8 mouse cellular contexts compared by ENCODE assay signal in genomic region chr16:10542266-10542665, GRCm38 (mm10). TPM values are rescaled to one million over a fixed set of nuclear protein-coding genes. Genes with fewer than 3 reads are reported as not detected.
DNase-seq lines count a peak whose midpoint lies in the region; ATAC-seq and TF ChIP-seq lines count a peak whose summit lies in the region.

No protein-coding gene starts in this region.

- peak; percentile 2; the same call in 1 of the 2 replicates for ATAC-seq in embryonic facial prominence, embryonic 14.5 days (ENCODE audit: low read depth)
- peak; percentile 1; the same call in 1 of the 2 replicates for ATAC-seq in hindbrain, postnatal 0 days

- DNase-seq in heart, embryonic 10.5 days (ENCODE audit: low spot score), result no peak
- DNase-seq in heart, adult 8-10 months (ENCODE audit: low spot score), result no peak
- DNase-seq in embryonic facial prominence, embryonic 14.5 days (ENCODE audit: low spot score), result peak; percentile 14
- peak; percentile 22 for DNase-seq in hindbrain, postnatal 0 days (ENCODE audit: low spot score)
- DNase-seq in lung, postnatal 10 days, result peak; percentile 22
- DNase-seq in retina, embryonic 14.5 days (ENCODE audit: low spot score), result no peak
- no peak for DNase-seq in left cerebral cortex, postnatal 36 days (ENCODE audit: low spot score in 2 of 2)

- H3K4me1 ChIP-seq in heart, embryonic 10.5 days, result peaks cover 42% of the 10 kb centered on the region
- H3K4me1 ChIP-seq in E14TG2a.4 (replicated peaks; ENCODE audit: low read depth, low read length), result peaks cover 40% of the 10 kb centered on the region
- peaks cover 36% of the 10 kb centered on the region for H3K4me1 ChIP-seq in embryonic facial prominence, embryonic 14.5 days (ENCODE audit: control insufficient read depth, insufficient read depth, low read length)
- H3K4me1 ChIP-seq in hindbrain, postnatal 0 days (ENCODE audit: insufficient read depth, low read length), result peaks cover 36% of the 10 kb centered on the region

- peak overlapping the region; percentile 88 for H3K4me3 ChIP-seq in heart, embryonic 10.5 days
- peak overlapping the region; percentile 88 for H3K4me3 ChIP-seq in E14TG2a.4 (replicated peaks; ENCODE audit: low read length)
- H3K4me3 ChIP-seq in embryonic facial prominence, embryonic 14.5 days (ENCODE audit: low read depth, low read length), result peak overlapping the region; percentile 93
- H3K4me3 ChIP-seq in hindbrain, postnatal 0 days (ENCODE audit: low read length), result peak overlapping the region; percentile 92

- intact Hi-C loops in left cerebral cortex, postnatal 36 days (cut with DNase I), result no loop called here

- H3K9ac ChIP-seq in embryonic facial prominence, embryonic 14.5 days (ENCODE audit: low read depth, low read length), result peak overlapping the region; percentile 88
- peak overlapping the region; percentile 91 for H3K9ac ChIP-seq in hindbrain, postnatal 0 days (replicated peaks; ENCODE audit: low read length)

- 5% methylated on average over 22 of the region's 22 CpGs for WGBS in heart, embryonic 10.5 days
- WGBS in embryonic facial prominence, embryonic 14.5 days, result 1% methylated on average over 22 of the region's 22 CpGs
- 2% methylated on average over 22 of the region's 22 CpGs for WGBS in hindbrain, postnatal 0 days

- H3K27me3 ChIP-seq in heart, embryonic 10.5 days (ENCODE audit: insufficient read depth, poor library complexity, severe bottlenecking), result no peaks in the 10 kb centered on the region
- peaks cover 21% of the 10 kb centered on the region for H3K27me3 ChIP-seq in E14TG2a.4 (ENCODE audit: insufficient read depth, low read length)
- no peaks in the 10 kb centered on the region for H3K27me3 ChIP-seq in embryonic facial prominence, embryonic 14.5 days (replicated peaks; ENCODE audit: control insufficient read depth, insufficient read depth, low read length)
- no peaks in the 10 kb centered on the region for H3K27me3 ChIP-seq in hindbrain, postnatal 0 days (ENCODE audit: insufficient read depth, low read length)

- H3K27ac ChIP-seq in heart, embryonic 10.5 days, result peak overlapping the region; percentile 93
- peak overlapping the region; percentile 80 for H3K27ac ChIP-seq in embryonic facial prominence, embryonic 14.5 days (replicated peaks; ENCODE audit: low read depth, low read length)
- peak overlapping the region; percentile 82 for H3K27ac ChIP-seq in hindbrain, postnatal 0 days

- no peaks in the 10 kb centered on the region; the same call in 1 of the 2 replicates for H3K36me3 ChIP-seq in heart, embryonic 10.5 days
- H3K36me3 ChIP-seq in E14TG2a.4 (ENCODE audit: insufficient read depth, low read length), result peaks cover under 1% of the 10 kb centered on the region; the same call in 1 of the 2 replicates
- no peaks in the 10 kb centered on the region for H3K36me3 ChIP-seq in embryonic facial prominence, embryonic 14.5 days (ENCODE audit: control insufficient read depth, insufficient read depth, low read length)
- H3K36me3 ChIP-seq in hindbrain, postnatal 0 days (ENCODE audit: insufficient read depth, low read length), result no peaks in the 10 kb centered on the region

- no peaks in the 10 kb centered on the region for H3K9me3 ChIP-seq in heart, embryonic 10.5 days
- H3K9me3 ChIP-seq in E14TG2a.4 (ENCODE audit: low read length), result no peaks in the 10 kb centered on the region
- no peaks in the 10 kb centered on the region for H3K9me3 ChIP-seq in embryonic facial prominence, embryonic 14.5 days (ENCODE audit: control insufficient read depth, low read length)
- H3K9me3 ChIP-seq in hindbrain, postnatal 0 days (ENCODE audit: low read length), result no peaks in the 10 kb centered on the region

- H3K4me2 ChIP-seq in embryonic facial prominence, embryonic 14.5 days (ENCODE audit: low read depth, low read length), result peak overlapping the region; percentile 93
- peak overlapping the region; percentile 94 for H3K4me2 ChIP-seq in hindbrain, postnatal 0 days (ENCODE audit: low read depth, low read length)

- no peak for TF ChIP-seq CTCF in E14TG2a.4 (conservative IDR thresholded peaks at IDR 0.05; ENCODE audit: low read length)
- TF ChIP-seq CTCF in hindbrain, postnatal 0 days (IDR thresholded peaks at IDR 0.05; ENCODE audit: low read depth), result no peak

RNA-seq across cellular contexts. Expression of gene Dexi, which starts 0.6 kb away (rescaled TPM):
- polyA plus RNA-seq in heart, embryonic 10.5 days (2016; fragmentation: Nextera tagmentation; extraction: Ambion mirVana), result 11.9 and 13.8 TPM in 2 replicates
- 10 to 100 TPM; 36.4 to 38.7 (median 37.3) TPM for total RNA-seq in heart, adult 8-10 months (2022)
- polyA plus RNA-seq in embryonic facial prominence, embryonic 14.5 days (2014; fragmentation: Nextera tagmentation; extraction: Ambion mirVana), result 28.0 and 30.3 TPM in 2 replicates
- 36.2 and 50.7 TPM in 2 replicates for total RNA-seq in hindbrain, postnatal 0 days (2014; rRNA removed)
- 21.6 and 22.8 TPM in 2 replicates for polyA plus RNA-seq in hindbrain, postnatal 0 days (2015; fragmentation: Nextera tagmentation; extraction: Ambion mirVana)
- total RNA-seq in left cerebral cortex, postnatal 36 days (2021), result 10 to 100 TPM; 65.3 TPM

RNA-seq across cellular contexts. Expression of gene Clec16a, which starts 2.9 kb away (rescaled TPM):
- polyA plus RNA-seq in heart, embryonic 10.5 days (2016; fragmentation: Nextera tagmentation; extraction: Ambion mirVana), result 24.5 and 27.3 TPM in 2 replicates
- total RNA-seq in heart, adult 8-10 months (2022), result 10 to 100 TPM; 54.8 to 71.3 (median 63.2) TPM
- 26.8 and 29.6 TPM in 2 replicates for polyA plus RNA-seq in embryonic facial prominence, embryonic 14.5 days (2014; fragmentation: Nextera tagmentation; extraction: Ambion mirVana)
- total RNA-seq in hindbrain, postnatal 0 days (2014; rRNA removed), result 62.5 and 70.1 TPM in 2 replicates
- 62.8 and 67.8 TPM in 2 replicates for polyA plus RNA-seq in hindbrain, postnatal 0 days (2015; fragmentation: Nextera tagmentation; extraction: Ambion mirVana)
- total RNA-seq in left cerebral cortex, postnatal 36 days (2021), result 10 to 100 TPM; 92.4 to 97.8 TPM

Comparison
In these comparisons a context has a peak if more than half of its experiments do, and no peak if none do; other contexts are left out.
1. DNase-seq: peak in embryonic facial prominence, embryonic 14.5 days (single experiment), hindbrain, postnatal 0 days (single experiment) and lung, postnatal 10 days (single experiment); none in heart, embryonic 10.5 days (single experiment), heart, adult 8-10 months (single experiment), retina, embryonic 14.5 days (single experiment) and left cerebral cortex, postnatal 36 days (0 of 2).
2. Peak in every context shown above with its lines, with median percentiles within 50 percentile points of each other: H3K27ac ChIP-seq and H3K4me3 ChIP-seq.